Mouse (Mus musculus) lung, postnatal 36 days (tissue): ENCODE measurements around the gene Gm14327.
"Not testable (repeated sequence)": the region's sequence is repeated elsewhere in the genome, so short reads cannot be mapped to it uniquely, and the experiment has no call there.

Experiments used
- DNase-seq: peaks from one replicate; pipeline ENCODE4 v3.0.0; 2022; ENCODE audit warnings: mixed read lengths

Gm14327 gene

DNA sequence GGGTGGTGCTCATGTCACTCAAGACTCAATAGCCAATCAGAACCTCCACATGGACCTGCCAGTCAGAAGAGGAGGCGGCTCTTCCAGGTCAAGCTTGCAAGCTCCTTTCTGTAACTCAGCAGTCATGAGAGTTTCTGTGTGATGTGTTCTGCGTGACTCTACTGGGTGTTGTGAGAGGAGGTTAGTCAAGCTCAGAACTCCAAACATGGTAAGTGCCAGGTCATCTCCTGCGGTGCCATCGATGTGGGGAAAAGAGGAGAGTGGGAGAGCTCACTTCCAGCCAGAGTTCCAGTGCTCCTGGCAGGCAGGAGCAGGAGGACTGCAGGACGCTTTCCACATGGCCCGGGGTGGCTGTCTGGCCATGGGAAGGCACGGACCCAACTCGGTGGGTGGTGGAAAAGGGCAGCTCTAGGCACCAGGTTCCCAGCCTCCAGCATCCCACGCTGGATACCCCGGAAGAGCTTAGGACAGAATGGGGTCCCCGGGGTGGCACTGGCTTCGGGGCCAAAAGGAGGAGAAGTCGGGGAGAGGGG lies at the start of gene Gm14327:
Gm14327 (plus strand) TSS at position 51 of the 533 bp plus-strand sequence.
- not testable (repeated sequence) for DNase-seq

DNA sequence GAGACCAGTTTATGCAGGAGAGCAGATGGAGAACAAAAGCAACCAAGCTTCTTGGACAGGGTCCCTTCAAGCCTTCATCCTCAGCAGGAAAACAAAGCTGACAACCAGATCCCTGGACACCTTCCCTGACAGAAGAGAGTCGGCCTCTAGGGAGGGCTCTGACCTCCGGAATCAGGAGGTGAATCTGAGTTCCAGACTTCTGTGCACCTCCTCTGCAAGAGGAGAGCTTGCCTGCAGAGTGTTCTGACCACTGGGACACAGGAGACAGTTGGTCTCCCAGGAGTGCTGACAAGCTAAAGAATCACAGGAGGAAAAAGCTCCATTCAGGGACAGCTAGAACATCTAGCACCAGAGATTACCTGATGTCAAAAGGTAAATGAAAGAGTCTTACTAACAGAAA lies 34.6 kb upstream of the Gm14327 start:
- not testable (repeated sequence) for DNase-seq

DNA sequence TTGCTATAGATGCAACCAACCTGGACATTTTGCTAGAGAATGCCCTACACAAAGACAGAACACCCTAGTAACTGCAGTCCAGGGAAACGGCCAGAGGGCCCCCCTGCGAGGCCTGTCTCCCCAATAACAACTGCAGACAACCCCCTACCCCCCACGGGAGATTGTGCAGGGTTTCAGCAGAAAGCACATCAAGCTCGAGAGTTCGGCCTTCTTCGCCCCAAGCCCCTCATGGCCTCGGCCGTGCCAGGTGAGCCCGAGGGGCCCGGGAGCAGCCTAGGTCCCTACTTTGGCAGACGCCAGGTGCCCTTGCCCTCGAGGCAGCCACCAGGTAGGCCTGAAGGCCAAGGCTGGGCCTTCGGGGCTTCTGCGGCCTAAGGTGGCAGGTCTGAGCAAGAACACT lies 9.2 kb upstream of the Gm14327 start:
- DNase-seq: not testable (repeated sequence)

DNA sequence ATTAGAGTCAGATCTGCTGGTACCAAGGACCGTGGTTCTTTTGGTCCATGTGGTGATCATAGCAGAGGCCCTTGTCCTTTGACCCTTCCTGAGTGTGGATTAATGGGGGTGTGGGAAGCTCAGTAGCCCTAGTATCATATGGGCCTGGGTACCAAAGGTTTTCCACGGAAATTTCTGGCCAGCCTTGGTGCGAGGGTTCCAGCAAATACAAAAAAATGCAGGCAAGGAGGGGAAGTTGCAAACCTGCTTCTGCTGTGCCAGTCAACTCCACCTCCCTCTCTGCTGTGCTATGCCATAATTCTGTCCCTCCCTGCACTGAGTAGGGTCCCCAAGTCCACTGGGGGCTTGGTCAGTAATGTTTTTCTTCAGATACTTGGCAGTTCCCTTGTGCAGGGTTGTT lies 1.3 kb downstream of the Gm14327 start:
- DNase-seq: not testable (repeated sequence)

DNA sequence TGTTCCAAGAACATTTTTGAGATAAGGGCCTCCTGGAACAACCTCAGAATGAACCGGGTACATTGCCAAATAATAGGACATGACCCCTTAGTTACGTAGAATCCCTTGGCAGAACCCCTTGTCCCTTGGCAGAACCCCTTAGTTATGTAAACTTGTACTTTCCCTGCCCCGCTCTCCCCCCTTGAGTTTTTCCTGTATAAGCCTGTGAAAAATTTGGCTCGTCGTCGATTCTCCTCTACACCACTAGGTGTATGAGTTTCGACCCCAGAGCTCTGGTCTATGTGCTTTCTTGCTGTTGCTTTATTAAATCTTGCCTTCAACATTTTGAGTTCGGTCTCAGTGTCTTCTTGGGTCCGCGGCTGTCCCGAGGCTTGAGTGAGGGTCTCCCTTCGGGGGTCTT lies 6.4 kb downstream of the Gm14327 start:
- DNase-seq: peak; percentile 2

DNA sequence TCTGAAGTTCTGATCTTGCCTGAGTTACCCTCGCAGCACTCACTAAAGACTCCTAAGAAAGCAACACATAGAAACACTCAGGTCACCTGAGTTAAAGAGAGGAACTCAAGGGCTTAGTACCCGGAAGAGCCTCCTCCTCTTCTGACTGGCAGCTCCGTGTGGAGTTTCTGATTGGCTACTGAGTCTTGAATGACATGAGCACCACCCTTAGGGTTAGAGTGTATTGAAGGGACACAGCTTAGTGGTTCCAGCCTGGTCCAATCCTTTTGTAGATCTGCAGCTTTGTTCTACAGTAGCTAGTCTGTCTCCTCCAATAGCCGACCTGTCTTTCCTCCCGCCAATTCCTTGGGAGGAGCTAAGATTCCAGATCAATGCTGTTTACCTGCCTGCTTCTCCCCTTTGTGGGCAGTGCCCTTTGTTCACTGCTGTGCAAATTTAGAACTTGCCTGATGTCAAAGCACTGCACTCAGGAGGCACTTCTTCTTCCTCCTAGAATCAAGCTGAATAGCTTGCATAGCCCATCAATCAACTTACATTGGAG lies 28.7 kb downstream of the Gm14327 start, which contains the start of gene Zfp972:
Zfp972 (minus strand) TSS at position 51 of the 541 bp plus-strand sequence.
- not testable (repeated sequence) for DNase-seq
